Mouse (Mus musculus) spleen, adult 2 months (tissue): ENCODE data around the gene Mdm4. TPM values are rescaled to one million over a fixed set of nuclear protein-coding genes. Genes with fewer than 3 reads are reported as not detected.

Experiments used
- DNase-seq, 2 experiments: peaks; one replicate each; pipeline versions ENCODE4 v3.0.0 to v3.0.0-alpha.2; 2012 to 2021; ENCODE audit warnings: low spot score in 2 of 2, low read depth in 1 of 2
- H3K27ac ChIP-seq: fragments of 200-500 bp; 2 replicates; pipeline ENCODE4 v1.5.1; 2012; ENCODE audit warnings: low read length, inconsistent platforms; ENCODE audit not compliant: insufficient read depth
- H3K27me3 ChIP-seq: fragments of 200-500 bp; 2 replicates; pipeline ENCODE4 v1.6.1; 2012; ENCODE audit warnings: mild to moderate bottlenecking, moderate library complexity, low read length, inconsistent platforms; ENCODE audit not compliant: control insufficient read depth, insufficient read depth
- H3K36me3 ChIP-seq: fragments of 200-500 bp; 2 replicates; pipeline ENCODE4 v1.6.1; 2012; ENCODE audit warnings: mild to moderate bottlenecking, low read length, inconsistent platforms; ENCODE audit not compliant: control insufficient read depth, insufficient read depth
- H3K4me1 ChIP-seq: fragments of 200-500 bp; 2 replicates; pipeline ENCODE4 v1.6.1; 2011; ENCODE audit warnings: inconsistent platforms; ENCODE audit not compliant: control insufficient read depth, insufficient read depth, insufficient read length
- H3K4me3 ChIP-seq: fragments of 200-500 bp; 2 replicates; pipeline ENCODE4 v1.5.1; 2011; ENCODE audit warnings: mild to moderate bottlenecking, inconsistent platforms; ENCODE audit not compliant: insufficient read depth, insufficient read length; ENCODE audit errors: extremely low read depth
- CTCF ChIP-seq: fragments of 200-500 bp; IDR thresholded peaks from 2 replicates; pipeline ENCODE4 v1.5.1; 2011; ENCODE audit warnings: mild to moderate bottlenecking, inconsistent platforms; ENCODE audit not compliant: insufficient read depth, insufficient read length, insufficient replicate concordance; ENCODE audit errors: extremely low read depth
- POLR2A ChIP-seq: fragments of 200-500 bp; IDR thresholded peaks from 2 replicates; pipeline ENCODE4 v1.6.1; 2011; ENCODE audit warnings: low read depth, low read length, inconsistent platforms
- WGBS: fragments of 180-500 bp; shearing (Covaris S2); methylation state at CpG from one replicate; pipeline ENCODE4 v1.1.7; 2018; 5-methylcytosine and 5-hydroxymethylcytosine counted together
- polyA plus RNA-seq: library from polyadenylated mRNA; depleted of rRNA; stranded (reverse); fragments of >200 nt; gene quantifications from 2 replicates; pipeline ENCODE4 v1.2.3, GENCODE M21; 2012

Mdm4 gene
- polyA plus RNA-seq, 1 experiment: 39.3 TPM

- Histone ChIP-seq H3K36me3 (peaks cover 18% of the 10 kb centered on the region), H3K4me1 (peaks cover 16% of the 10 kb centered on the region), H3K27ac (0 out of 2 replicates have a peak overlapping the region, but pooled peaks have one; percentile 3), H3K4me3 (no peak overlapping the region), H3K27me3 (no peaks in the 10 kb centered on the region)
- no peak for DNase-seq
- TF ChIP-seq POLR2A (no peak), CTCF (no peak)
- WGBS: 93% methylated on average over 15 of the region's 15 CpGs
Observed at GRCm38 (mm10) chr1:133068669-133069274, 38.4 kb upstream of the Mdm4 start.

DNA sequence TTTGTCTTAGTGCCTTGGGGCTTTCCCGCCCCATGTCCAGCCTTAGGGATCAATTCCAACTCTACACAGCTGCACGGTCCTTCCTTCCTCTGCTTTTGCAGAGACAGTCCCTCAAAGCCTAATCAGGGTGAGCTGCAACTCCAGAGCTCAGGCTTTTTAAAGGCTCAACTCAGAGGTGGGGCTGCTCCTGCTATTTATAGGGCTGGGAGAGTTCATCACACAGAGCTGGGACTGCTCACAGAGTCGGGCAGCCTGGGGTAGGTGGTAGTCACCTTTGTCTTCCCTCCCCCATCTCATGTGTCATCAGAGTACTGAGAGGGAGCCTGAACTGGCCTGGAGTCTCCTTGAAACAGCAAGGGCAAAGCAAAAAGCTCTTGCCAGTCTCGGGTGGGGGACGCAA, 37.9 kb upstream of the Mdm4 start:
- TF ChIP-seq CTCF: no peak
- TF ChIP-seq POLR2A: no peak
- Histone ChIP-seq H3K4me3 (no peak overlapping the region), H3K27me3 (no peaks in the 10 kb centered on the region), H3K36me3 (peaks cover 18% of the 10 kb centered on the region), H3K4me1 (peaks cover 11% of the 10 kb centered on the region), H3K27ac (0 out of 2 replicates have a peak overlapping the region, but pooled peaks have one; percentile 3)
- DNase-seq: no peak
- 82% methylated on average over 5 of the region's 5 CpGs for WGBS

GRCm38 (mm10) chr1:133063164-133063563, 32.8 kb upstream of the Mdm4 start:
- no peak overlapping the region for H3K27ac ChIP-seq
- DNase-seq: no peak
- no peaks in the 10 kb centered on the region for H3K27me3 ChIP-seq
- WGBS: 92% methylated on average over 6 of the region's 6 CpGs
- no peak overlapping the region for H3K4me3 ChIP-seq
- 0 out of 2 replicates have a peak, but pooled peaks cover 2% of the 10 kb centered on the region for H3K4me1 ChIP-seq
- no peak for TF ChIP-seq CTCF
- TF ChIP-seq POLR2A: no peak
- peaks cover 12% of the 10 kb centered on the region for H3K36me3 ChIP-seq

- peaks cover 19% of the 10 kb centered on the region; the same call in 1 of the 2 replicates for H3K4me1 ChIP-seq
- no peak overlapping the region; the same call in 1 of the 2 replicates for H3K27ac ChIP-seq
- no peaks in the 10 kb centered on the region for H3K27me3 ChIP-seq
- H3K36me3 ChIP-seq: 0 out of 2 replicates have a peak, but pooled peaks cover 1% of the 10 kb centered on the region
- no peak overlapping the region for H3K4me3 ChIP-seq
- DNase-seq: no peak
- WGBS: 75% methylated on average over 4 of the region's 4 CpGs
- TF ChIP-seq CTCF (no peak), POLR2A (no peak)
Observed at GRCm38 (mm10) chr1:133060681-133061080, 30.3 kb upstream of the Mdm4 start.

DNA sequence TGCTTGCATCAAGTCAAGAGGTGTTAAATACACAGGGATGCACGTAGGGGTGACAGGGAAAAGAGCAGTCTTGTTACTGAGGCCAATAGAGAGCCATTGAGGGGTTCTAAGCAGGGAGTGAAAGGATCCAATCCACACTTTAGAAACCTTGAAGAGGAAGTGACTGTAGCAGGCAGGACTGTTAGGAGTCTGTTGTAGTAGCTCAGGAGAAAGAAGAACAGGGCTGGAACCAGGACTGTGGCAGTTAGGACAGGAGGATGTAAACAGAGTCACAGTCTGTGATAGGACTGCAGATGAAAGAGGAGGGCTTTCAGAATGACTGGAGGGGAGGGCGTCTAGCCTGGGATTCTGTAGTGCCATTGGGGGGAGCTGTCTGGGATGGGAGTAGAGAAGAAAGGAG, 29.2 kb upstream of the Mdm4 start:
- TF ChIP-seq POLR2A: no peak
- TF ChIP-seq CTCF: no peak
- Histone ChIP-seq H3K27ac (no peak overlapping the region), H3K27me3 (no peaks in the 10 kb centered on the region), H3K36me3 (0 out of 2 replicates have a peak, but pooled peaks cover 1% of the 10 kb centered on the region), H3K4me1 (peaks cover 25% of the 10 kb centered on the region; the same call in 1 of the 2 replicates), H3K4me3 (no peak overlapping the region)
- DNase-seq: no peak
- 72% methylated on average over 2 of the region's 2 CpGs for WGBS

GRCm38 (mm10) chr1:133057345-133058034, 27.1 kb upstream of the Mdm4 start:
- H3K4me1 ChIP-seq: peaks cover 28% of the 10 kb centered on the region; the same call in 1 of the 2 replicates
- H3K27ac ChIP-seq: no peak overlapping the region
- no peaks in the 10 kb centered on the region for H3K27me3 ChIP-seq
- no peak for TF ChIP-seq CTCF
- no peak for TF ChIP-seq POLR2A
- WGBS: 42% methylated on average over 7 of the region's 7 CpGs
- no peak for DNase-seq
- H3K4me3 ChIP-seq: no peak overlapping the region
- 0 out of 2 replicates have a peak, but pooled peaks cover 1% of the 10 kb centered on the region for H3K36me3 ChIP-seq
